Mouse (Mus musculus) ES-E14 (cell line): ENCODE measurements at regions not wholly inside any gene's neighbourhood (a gene's known extent, or its start where the extent isn't known, plus 50 kb on each side); places are given as distances from the start of the nearest gene placed in this dataset.

Experiments
- DNase-seq: peaks from one replicate; pipeline ENCODE4 v3.0.0-alpha.2; 2013; ENCODE audit warnings: low read depth, low spot score
- H3K27ac ChIP-seq: 2 replicates; pipeline ENCODE4 v1.5.1; 2012; ENCODE audit warnings: low read depth, mild to moderate bottlenecking, low read length, moderate library complexity, mixed read lengths; ENCODE audit not compliant: poor library complexity, insufficient read depth, severe bottlenecking
- H3K36me3 ChIP-seq: 2 replicates; pipeline ENCODE4 v1.6.1; 2012; ENCODE audit warnings: mild to moderate bottlenecking, low read length, moderate library complexity, mixed read lengths; ENCODE audit not compliant: control insufficient read depth, poor library complexity, insufficient read depth, severe bottlenecking
- H3K4me1 ChIP-seq, 2 experiments: fragments of 150-350 bp in 1 of 2; sonication (generic) in 1 of 2; 2 replicates each; pipeline ENCODE4 v1.6.1; 2012; ENCODE audit warnings: low read length in 2 of 2, mild to moderate bottlenecking in 1 of 2, mixed read lengths in 1 of 2; ENCODE audit not compliant: control insufficient read depth in 2 of 2, insufficient read depth in 2 of 2, poor library complexity in 1 of 2
- H3K4me3 ChIP-seq, 2 experiments: fragments of 150-350 bp in 1 of 2; sonication (generic) in 1 of 2; 2 replicates each; pipeline ENCODE4 v1.5.1; 2012; ENCODE audit warnings: low read length in 2 of 2, low read depth in 1 of 2, mild to moderate bottlenecking in 1 of 2, mixed read lengths in 1 of 2; ENCODE audit not compliant: insufficient read depth in 1 of 2, poor library complexity in 1 of 2, severe bottlenecking in 1 of 2
- H3K9ac ChIP-seq: 2 replicates; pipeline ENCODE4 v1.6.1; 2012; ENCODE audit warnings: low read depth, mild to moderate bottlenecking, low read length, mixed read lengths; ENCODE audit not compliant: poor library complexity, insufficient read depth, severe bottlenecking
- H3K9me3 ChIP-seq: fragments of 150-350 bp; sonication (generic); 2 replicates; pipeline ENCODE4 v1.6.1; 2012; ENCODE audit warnings: low read depth, mild to moderate bottlenecking, low read length; ENCODE audit not compliant: control insufficient read depth, insufficient read depth
- CHD2 ChIP-seq: IDR thresholded peaks from 2 replicates; pipeline ENCODE4 v1.6.1; 2014; ENCODE audit warnings: mild to moderate bottlenecking, low read depth, low read length, inconsistent platforms
- HCFC1 ChIP-seq: IDR thresholded peaks from 2 replicates; pipeline ENCODE4 v1.6.1; 2012; ENCODE audit warnings: low read length, inconsistent platforms, borderline replicate concordance; ENCODE audit not compliant: insufficient read depth
- MAFK ChIP-seq: IDR thresholded peaks from 2 replicates; pipeline ENCODE4 v1.6.1; 2014; ENCODE audit warnings: mild to moderate bottlenecking, low read depth, low read length, inconsistent platforms; ENCODE audit not compliant: insufficient read depth
- ZC3H11A ChIP-seq: IDR thresholded peaks from 2 replicates; pipeline ENCODE4 v1.6.1; 2012; ENCODE audit warnings: low read depth, mild to moderate bottlenecking, inconsistent platforms, low read length, borderline replicate concordance
- ZNF384 ChIP-seq: IDR thresholded peaks from 2 replicates; pipeline ENCODE4 v1.6.1; 2012; ENCODE audit warnings: low read depth, low read length, inconsistent platforms
- in situ Hi-C, 2 experiments: fragments of 600-800 bp; cut with MboI; formaldehyde crosslinking; loops; one replicate each; pipeline ENCODE4 v1.15.1; 2025; ENCODE audit warnings: low sequenced_read_pairs in 2 of 2, inconsistent platforms in 1 of 2; ENCODE audit not compliant: unreplicated experiment in 2 of 2

DNA sequence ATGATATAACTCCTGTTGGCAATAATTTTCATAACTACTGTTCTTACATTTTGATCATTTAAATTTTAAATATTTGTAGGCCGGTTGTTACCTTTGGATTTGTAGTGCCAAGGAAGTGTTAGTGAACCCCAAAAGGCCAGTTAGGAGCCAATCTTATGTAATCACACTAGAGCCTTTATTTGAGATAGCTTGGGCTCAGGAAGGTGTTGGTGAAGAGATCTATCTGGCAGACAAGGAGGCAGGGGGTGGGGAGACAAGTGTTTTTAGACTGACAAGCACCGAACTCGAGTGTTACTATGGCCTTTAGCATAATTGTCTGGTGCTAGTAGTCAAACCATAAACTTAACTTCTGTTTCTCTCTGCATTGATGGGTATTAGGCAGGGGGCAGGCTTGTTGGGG is 198.0 kb upstream of the Sema3a start:
- Histone ChIP-seq H3K9ac (no peak overlapping the region), H3K4me3 (no peak overlapping the region), H3K36me3 (no peaks in the 10 kb centered on the region), H3K9me3 (no peaks in the 10 kb centered on the region), H3K27ac (no peak overlapping the region), H3K4me1 (no peaks in the 10 kb centered on the region)
- no peak for DNase-seq
- in situ Hi-C loops: no loop called here
- TF ChIP-seq MAFK: no peak
- no peak for TF ChIP-seq ZNF384
- TF ChIP-seq ZC3H11A: no peak
- no peak for TF ChIP-seq CHD2
- TF ChIP-seq HCFC1: no peak

DNA sequence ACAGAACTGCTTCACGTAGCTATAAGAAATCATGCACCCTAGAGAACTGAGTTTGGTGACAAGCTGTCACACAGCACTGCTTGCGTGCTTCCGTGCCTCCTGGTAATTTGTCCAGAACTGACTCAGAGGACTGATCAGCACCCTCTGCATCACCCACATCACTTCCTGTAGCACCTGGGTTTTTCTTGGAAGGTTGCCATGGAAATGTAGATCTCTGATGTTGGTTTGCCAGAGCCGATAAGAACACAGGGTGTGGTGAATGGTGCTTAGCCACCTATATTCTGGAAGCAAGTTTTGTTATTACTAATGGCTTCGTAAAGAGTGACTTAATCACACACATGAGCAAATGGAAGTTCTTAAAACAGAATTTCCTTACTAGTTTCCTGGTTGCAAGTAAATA is 188.2 kb upstream of the Sema3a start:
- in situ Hi-C loops: no loop called here
- Histone ChIP-seq H3K9ac (no peak overlapping the region), H3K27ac (no peak overlapping the region), H3K36me3 (no peaks in the 10 kb centered on the region), H3K9me3 (no peaks in the 10 kb centered on the region), H3K4me3 (no peak overlapping the region), H3K4me1 (no peaks in the 10 kb centered on the region)
- no peak for DNase-seq
- TF ChIP-seq ZNF384 (no peak), ZC3H11A (no peak), HCFC1 (no peak), MAFK (no peak), CHD2 (no peak)

DNA sequence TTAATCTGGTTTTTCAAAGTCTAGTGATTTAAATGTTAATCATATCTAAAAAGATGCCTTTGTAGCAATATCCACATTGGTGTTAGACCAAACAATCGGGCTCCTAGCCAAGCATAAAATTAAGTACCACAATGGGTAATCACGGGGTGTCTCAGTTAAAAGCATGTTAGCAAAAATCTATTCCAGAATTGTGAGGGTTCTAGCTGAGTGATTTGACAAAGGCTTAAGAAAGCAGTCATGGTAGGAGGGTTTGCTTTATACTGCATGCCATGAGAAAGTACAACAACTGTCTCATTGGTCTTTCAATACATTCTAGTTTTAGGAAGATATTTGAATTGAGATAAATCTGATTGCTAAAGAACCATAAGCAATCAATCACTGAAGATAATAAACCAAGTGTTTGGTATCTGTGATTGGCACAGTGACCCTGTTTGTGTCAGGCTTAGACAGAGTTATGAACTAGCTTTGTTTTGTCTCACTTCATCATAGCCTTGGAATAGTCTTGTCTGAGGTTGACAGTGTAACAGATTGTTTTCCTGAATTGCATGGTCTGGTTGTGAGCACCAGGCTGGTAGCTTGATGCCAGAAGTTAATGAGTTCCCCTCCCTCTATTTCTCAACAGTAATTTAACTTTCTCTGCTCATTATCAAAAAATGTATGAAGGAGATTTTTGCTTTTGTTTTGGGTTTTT is 186.9 kb upstream of the Sema3a start:
- Histone ChIP-seq H3K27ac (no peak overlapping the region), H3K9ac (no peak overlapping the region), H3K9me3 (no peaks in the 10 kb centered on the region), H3K36me3 (no peaks in the 10 kb centered on the region), H3K4me3 (no peak overlapping the region), H3K4me1 (no peaks in the 10 kb centered on the region)
- no peak for DNase-seq
- TF ChIP-seq HCFC1 (no peak), MAFK (no peak), ZC3H11A (no peak), ZNF384 (no peak), CHD2 (no peak)
- in situ Hi-C loops: no loop called here

DNA sequence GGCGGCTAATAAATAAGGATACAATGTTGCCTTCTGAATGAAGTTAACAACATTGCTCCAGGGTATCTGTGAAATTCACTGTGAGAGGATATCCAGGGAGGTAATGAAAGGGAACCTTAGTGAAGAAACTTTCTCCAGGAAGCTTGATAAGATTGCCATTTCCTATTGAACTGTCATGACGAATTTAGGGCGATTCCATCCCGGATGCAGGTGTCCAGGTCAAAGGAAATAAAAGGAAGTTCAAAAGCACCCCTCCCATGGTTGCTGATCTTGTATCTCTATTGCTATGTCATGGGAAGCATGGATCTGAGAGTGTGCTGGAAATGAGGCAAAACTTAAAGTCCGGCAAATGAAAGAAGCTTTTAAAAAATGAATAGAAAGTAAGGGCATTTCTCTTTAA is 180.7 kb upstream of the Sema3a start:
- Histone ChIP-seq H3K9me3 (no peaks in the 10 kb centered on the region), H3K36me3 (no peaks in the 10 kb centered on the region), H3K9ac (no peak overlapping the region), H3K4me3 (no peak overlapping the region), H3K4me1 (no peaks in the 10 kb centered on the region), H3K27ac (no peak overlapping the region)
- TF ChIP-seq ZC3H11A: no peak
- no peak for TF ChIP-seq HCFC1
- TF ChIP-seq ZNF384: no peak
- TF ChIP-seq CHD2: no peak
- TF ChIP-seq MAFK: no peak
- DNase-seq: no peak
- in situ Hi-C loops: no loop called here
